Mouse (Mus musculus) cortical plate, adult 2 months (tissue): ENCODE results near the gene Tmem38b.

Experiments
- CTCF ChIP-seq: fragments of 200-500 bp; IDR thresholded peaks from 2 replicates; pipeline ENCODE4 v1.5.1; 2011; ENCODE audit warnings: mild to moderate bottlenecking, control low read depth, low read length; ENCODE audit not compliant: insufficient read depth; ENCODE audit errors: extremely low read depth
- POLR2A ChIP-seq: fragments of 200-500 bp; IDR thresholded peaks from 2 replicates; pipeline ENCODE4 v1.6.1; 2011; ENCODE audit warnings: mild to moderate bottlenecking, low read length, control low read depth; ENCODE audit not compliant: insufficient read depth; ENCODE audit errors: extremely low read depth

DNA sequence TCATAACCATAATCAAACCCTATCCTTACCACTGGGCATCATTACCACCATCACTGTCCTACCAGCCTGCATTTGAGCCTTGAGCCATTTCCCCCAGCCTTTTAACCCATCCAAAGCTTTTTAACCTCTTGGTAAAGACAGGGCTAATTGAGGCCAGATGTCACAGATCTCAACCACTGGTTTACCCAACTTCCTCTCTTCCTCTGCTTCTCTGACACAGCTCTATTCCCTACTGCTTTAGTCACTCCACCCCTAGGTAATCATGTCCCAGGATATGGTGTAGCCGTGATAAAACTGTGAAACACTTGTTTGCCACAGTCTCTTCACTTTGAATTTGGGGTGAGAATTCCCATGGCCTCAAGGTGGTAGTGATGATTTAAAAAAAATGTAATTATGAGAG lies 69.5 kb downstream of the Tmem38b start:
- TF ChIP-seq CTCF (no peak), POLR2A (no peak)
